Mouse (Mus musculus) heart, adult 2 months (tissue): ENCODE measurements around the gene Rpa1.

Experiments
- EP300 ChIP-seq: fragments of 200-500 bp; IDR thresholded peaks from 2 replicates; pipeline ENCODE4 v1.6.1; 2011; ENCODE audit warnings: low read depth, low read length, control low read depth; ENCODE audit not compliant: insufficient read depth
- POLR2A ChIP-seq: fragments of 200-500 bp; IDR thresholded peaks from 2 replicates; pipeline ENCODE4 v1.6.1; 2011; ENCODE audit warnings: mild to moderate bottlenecking, low read depth, low read length, control low read depth; ENCODE audit not compliant: insufficient read depth

DNA sequence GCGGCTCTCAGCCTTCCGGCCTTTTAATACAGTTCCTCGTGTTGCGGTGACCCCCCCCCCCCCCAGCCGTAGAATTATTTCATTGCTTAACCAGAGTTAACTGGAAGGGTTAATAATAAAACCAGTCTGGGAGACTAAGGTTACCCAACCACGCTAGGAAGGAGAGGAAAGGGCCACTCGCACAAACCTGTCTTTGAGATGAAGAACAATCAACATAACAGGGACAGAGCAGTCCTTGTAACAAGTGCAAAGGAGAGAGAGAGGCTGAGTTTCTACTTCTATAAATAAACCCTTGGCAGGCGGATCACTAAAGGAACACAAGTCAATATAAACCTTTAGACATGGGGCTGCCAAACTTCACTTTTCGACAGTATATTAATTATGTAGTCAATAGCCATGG is 50.5 kb downstream of the Rpa1 start:
- TF ChIP-seq EP300 (no peak), POLR2A (no peak)
